Mouse (Mus musculus): ENCODE data around the gene Spdl1. TPM values are rescaled to one million over a fixed set of nuclear protein-coding genes. Genes with fewer than 3 reads are reported as not detected.
"Not testable (repeated sequence)": the region's sequence is repeated elsewhere in the genome, so short reads cannot be mapped to it uniquely, and the experiment has no call there.

Spdl1 gene
- total RNA-seq, 2 experiments from 2014 or later: 1.1 to 1.7 TPM

- intact Hi-C loops (cut with DNase I): loop anchor here (2.0 to 10.0 kb wide), 3 partner anchors 502 to 670 kb away; no protein-coding TSS in a partner anchor
- DNase-seq: peak in 1 of 2 experiments; percentile 10
Measured at GRCm38 (mm10) chr11:34814767-34815166, 18.7 kb downstream of the Spdl1 start.

GRCm38 (mm10) chr11:34814319-34814718 is 19.1 kb downstream of the Spdl1 start:
- no peak for DNase-seq

GRCm38 (mm10) chr11:34805026-34805425 is 28.4 kb downstream of the Spdl1 start:
- intact Hi-C loops (cut with DNase I); DNase-seq: not testable (repeated sequence)

More at GRCm38 (mm10) chr11:34814319-34814718, 19.1 kb downstream of the Spdl1 start:
- intact Hi-C loops (cut with DNase I): loop anchor here (2.0 to 10.0 kb wide), 2 partner anchors 502 to 670 kb away; no protein-coding TSS in a partner anchor

GRCm38 (mm10) chr11:34798066-34798465 is 35.4 kb downstream of the Spdl1 start:
- DNase-seq; intact Hi-C loops (cut with DNase I): not testable (repeated sequence)

GRCm38 (mm10) chr11:34796097-34796496 is 37.3 kb downstream of the Spdl1 start:
- intact Hi-C loops (cut with DNase I): no loop called here

GRCm38 (mm10) chr11:34791872-34792271 is 41.6 kb downstream of the Spdl1 start:
- intact Hi-C loops (cut with DNase I): no loop called here
- DNase-seq: no peak

More at GRCm38 (mm10) chr11:34796097-34796496, 37.3 kb downstream of the Spdl1 start:
- peak in 1 of 2 experiments; percentile 10 for DNase-seq

GRCm38 (mm10) chr11:34784864-34785263 is 48.6 kb downstream of the Spdl1 start:
- DNase-seq: no peak
- intact Hi-C loops (cut with DNase I): no loop called here

GRCm38 (mm10) chr11:34783587-34784043 is 49.8 kb downstream of the Spdl1 start, which contains the start of gene Dock2:
TSS of gene Dock2 (minus strand) at chr11:34783892.
- intact Hi-C loops (cut with DNase I): no loop called here
- DNase-seq: peak in 1 of 2 experiments; percentile 9

- no peak for DNase-seq
- intact Hi-C loops (cut with DNase I): no loop called here
Measured at GRCm38 (mm10) chr11:34782516-34783430, 50.7 kb downstream of the Spdl1 start.

GRCm38 (mm10) chr11:34780786-34781185 is 52.7 kb downstream of the Spdl1 start:
- intact Hi-C loops (cut with DNase I): no loop called here

GRCm38 (mm10) chr11:34779966-34780365 is 53.5 kb downstream of the Spdl1 start:
- no peak for DNase-seq
- intact Hi-C loops (cut with DNase I): no loop called here

More at GRCm38 (mm10) chr11:34780786-34781185, 52.7 kb downstream of the Spdl1 start:
- DNase-seq: no peak

GRCm38 (mm10) chr11:34778351-34778750 is 55.1 kb downstream of the Spdl1 start:
- DNase-seq: no peak
- intact Hi-C loops (cut with DNase I): no loop called here

- intact Hi-C loops (cut with DNase I): no loop called here
- no peak for DNase-seq
Measured at GRCm38 (mm10) chr11:34777529-34777928, 55.9 kb downstream of the Spdl1 start.

GRCm38 (mm10) chr11:34776054-34776453 is 57.4 kb downstream of the Spdl1 start:
- intact Hi-C loops (cut with DNase I): no loop called here
- no peak for DNase-seq

- intact Hi-C loops (cut with DNase I): no loop called here
- no peak for DNase-seq
Measured at GRCm38 (mm10) chr11:34774636-34775035, 58.8 kb downstream of the Spdl1 start.

GRCm38 (mm10) chr11:34773304-34773895 is 60.0 kb downstream of the Spdl1 start:
- intact Hi-C loops (cut with DNase I): no loop called here
- DNase-seq: no peak

- intact Hi-C loops (cut with DNase I): no loop called here
- peak; percentile 51 to 60 for DNase-seq
Measured at GRCm38 (mm10) chr11:34771221-34771986, 62.0 kb downstream of the Spdl1 start.

- no peak for DNase-seq
- intact Hi-C loops (cut with DNase I): no loop called here
Measured at GRCm38 (mm10) chr11:34770666-34771065, 62.8 kb downstream of the Spdl1 start.

GRCm38 (mm10) chr11:34769946-34770345 is 63.5 kb downstream of the Spdl1 start:
- intact Hi-C loops (cut with DNase I): no loop called here
- no peak for DNase-seq

- no peak for DNase-seq
- intact Hi-C loops (cut with DNase I): no loop called here
Measured at GRCm38 (mm10) chr11:34769396-34769795, 64.0 kb downstream of the Spdl1 start.
